Mouse (Mus musculus) intestine, embryonic 16.5 days (tissue): Measurements from ENCODE around the gene Pigx. TPM values are rescaled to one million over a fixed set of nuclear protein-coding genes. Genes with fewer than 3 reads are reported as not detected.

Experiments
- polyA plus RNA-seq: library from polyadenylated mRNA; unstranded; fragments of >200 nt; fragmentation: Nextera tagmentation; extraction: Ambion mirVana; gene quantifications from 2 replicates; pipeline ENCODE4 v1.2.1, GENCODE M21; 2015

Pigx gene
- polyA plus RNA-seq, 1 experiment from 2014 or later = 109 TPM

Other genes with a start within 250 kb of the Pigx start
- 106 and 225 TPM in 2 replicates for gene Meltf, start 220.9 kb downstream of the Pigx start, polyA plus RNA-seq
- 0.40 and 0.70 TPM in 2 replicates for gene Pigz, start 165.9 kb downstream of the Pigx start, polyA plus RNA-seq
- 140 and 155 TPM in 2 replicates for gene 0610012G03Rik, start 151.2 kb downstream of the Pigx start, polyA plus RNA-seq
- 63.8 and 72.2 TPM in 2 replicates for gene Ncbp2, start 151.2 kb downstream of the Pigx start, polyA plus RNA-seq
- 9.1 and 9.8 TPM in 2 replicates for gene Senp5, start 96.5 kb downstream of the Pigx start, polyA plus RNA-seq
- 34.5 and 34.6 TPM in 2 replicates for gene Pak2, start 20.4 kb downstream of the Pigx start, polyA plus RNA-seq
- 26.1 and 29.3 TPM in 2 replicates for gene Cep19, start 60 bp upstream of the Pigx start, polyA plus RNA-seq
- gene Nrros, start 65.9 kb upstream of the Pigx start, polyA plus RNA-seq = 13.1 and 13.3 TPM in 2 replicates
- gene Bex6, start 80.1 kb upstream of the Pigx start, polyA plus RNA-seq = not detected in 2 replicates
- 2.6 and 2.7 TPM in 2 replicates for gene Fbxo45, start 147.4 kb upstream of the Pigx start, polyA plus RNA-seq
- 17.2 and 17.6 TPM in 2 replicates for gene Wdr53, start 147.5 kb upstream of the Pigx start, polyA plus RNA-seq
- gene Smco1, start 171.7 kb upstream of the Pigx start, polyA plus RNA-seq = not detected in 2 replicates
- 14.4 and 16.8 TPM in 2 replicates for gene Rnf168, start 177.7 kb upstream of the Pigx start, polyA plus RNA-seq
- 13.6 and 14.7 TPM in 2 replicates for gene Ubxn7, start 232.5 kb upstream of the Pigx start, polyA plus RNA-seq